Mouse (Mus musculus): ENCODE results near the gene Cfap61.

DNA sequence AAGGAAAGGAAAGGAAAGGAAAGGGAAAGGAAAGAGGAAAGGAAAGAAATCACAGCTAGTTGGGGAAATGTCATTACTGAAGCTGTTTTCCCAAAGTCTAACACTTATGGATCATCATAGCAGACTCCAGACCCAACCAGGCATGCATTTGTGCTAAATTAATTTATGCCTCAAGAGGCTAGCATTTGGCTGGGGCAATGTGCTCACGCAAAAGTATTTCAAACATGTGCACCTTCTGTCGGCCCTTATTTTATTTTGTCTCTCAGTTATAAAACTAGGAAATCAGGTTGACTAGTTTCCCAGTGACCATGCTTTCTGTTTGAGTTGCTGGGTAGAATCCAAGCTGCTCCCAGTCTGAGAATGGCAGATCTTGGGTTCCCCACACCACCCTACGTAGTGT, 168.0 kb downstream of the Cfap61 start:
- TF ChIP-seq EP300 (IDR thresholded peaks at IDR 0.05; ENCODE audit: low read depth) = no peak
- no peak for TF ChIP-seq CTCF (IDR thresholded peaks at IDR 0.05; ENCODE audit: low read depth)
